Mouse (Mus musculus) thymus, adult 2 months (tissue): ENCODE measurements around the gene 1700037H04Rik.

Source experiments
- CTCF ChIP-seq: fragments of 200-500 bp; IDR thresholded peaks from 2 replicates; pipeline ENCODE4 v1.5.1; 2012; ENCODE audit warnings: mild to moderate bottlenecking, control low read depth, low read length, moderate library complexity, borderline replicate concordance; ENCODE audit not compliant: control insufficient read depth, poor library complexity, insufficient read depth; ENCODE audit errors: extremely low read depth
- POLR2A ChIP-seq: fragments of 200-500 bp; IDR thresholded peaks from 2 replicates; pipeline ENCODE4 v1.6.1; 2012; ENCODE audit warnings: mild to moderate bottlenecking, low read length, control low read depth, moderate library complexity; ENCODE audit not compliant: control insufficient read depth, poor library complexity, insufficient read depth; ENCODE audit errors: extremely low read depth

DNA sequence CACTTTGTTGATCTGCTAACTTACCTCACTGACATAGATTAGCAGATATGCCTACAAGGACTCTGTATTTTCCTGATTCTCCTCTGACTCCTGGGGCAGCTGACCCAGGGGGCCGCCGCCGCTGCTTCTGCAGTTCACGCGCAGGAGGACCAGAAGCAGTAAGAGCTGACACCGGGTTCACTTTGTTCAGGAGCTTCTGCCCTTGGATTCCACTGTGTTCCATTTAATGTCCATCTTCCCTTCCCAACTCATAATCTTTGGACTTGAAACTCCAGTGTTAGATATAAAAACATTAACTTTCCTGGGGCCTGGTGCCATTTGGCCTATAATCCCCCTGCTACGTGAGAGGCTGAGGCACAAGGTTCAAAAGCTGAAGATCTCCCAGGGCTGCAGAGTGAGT lies 4.0 kb upstream of the 1700037H04Rik start:
- TF ChIP-seq CTCF (no peak), POLR2A (no peak)
